In genomic region chr2:21009258-21010140, GRCm38 (mm10) we compare ENCODE assay signal across 13 mouse cellular contexts. TPM values are rescaled to one million over a fixed set of nuclear protein-coding genes. Genes with fewer than 3 reads are reported as not detected.
DNase-seq lines count a peak whose midpoint lies in the region; ATAC-seq and TF ChIP-seq lines count a peak whose summit lies in the region.
"Had no signal": no experiment of that assay in that cellular context is flagged by ENCODE, and none has a peak within 500 bp of the region (broad histone marks: within the 10 kb centered on the region; RNA-seq: fewer than 3 reads in every experiment).

No protein-coding gene starts in this region.

- DNase-seq in left cerebral cortex, postnatal 4 days: peak; percentile 64
- no peak for DNase-seq in left cerebral cortex, postnatal 10 days (ENCODE audit: extremely low spot score in 1 of 2, low spot score in 2 of 2)
- DNase-seq in embryonic facial prominence, embryonic 11.5 days (ENCODE audit: low spot score): peak; percentile 18
- peak; percentile 80 for DNase-seq in midbrain, postnatal 0 days (ENCODE audit: low spot score)
- no peak for DNase-seq in kidney, postnatal 25 days
- DNase-seq in layer of hippocampus, postnatal 36 days: no peak
- DNase-seq: heart, adult 2 months; heart, postnatal 14 days; kidney, adult 8-10 months; spleen, adult 18-20 months had no signal

- ATAC-seq in embryonic facial prominence, embryonic 11.5 days (replicated peaks; ENCODE audit: insufficient number of reproducible peaks, low FRiP score, low TSS enrichment, low read depth): no peak
- peak; percentile 54; the same call in 1 of the 2 replicates for ATAC-seq in hindbrain, embryonic 13.5 days (ENCODE audit: low FRiP score)
- ATAC-seq in midbrain, postnatal 0 days (ENCODE audit: low FRiP score): peak; percentile 57; the same call in 1 of the 2 replicates
- no peak for ATAC-seq in intestine, embryonic 15.5 days

- peak; percentile 24; the same call in 1 of the 2 replicates for TF ChIP-seq CTCF in midbrain, postnatal 0 days (IDR thresholded peaks at IDR 0.05)

- intact Hi-C loops in left cerebral cortex, postnatal 4 days (cut with DNase I): no loop called here
- intact Hi-C loops in left cerebral cortex, postnatal 10 days (cut with DNase I): no loop called here

- H3K27ac ChIP-seq in embryonic facial prominence, embryonic 11.5 days (replicated peaks; ENCODE audit: low read depth, low read length): no peak overlapping the region
- H3K27ac ChIP-seq in hindbrain, embryonic 13.5 days: peak overlapping the region; percentile 97
- peak overlapping the region; percentile 88 for H3K27ac ChIP-seq in midbrain, postnatal 0 days (ENCODE audit: low read depth, low read length)
- H3K27ac ChIP-seq in intestine, embryonic 15.5 days: no peak overlapping the region
- H3K27ac ChIP-seq: heart, adult 2 months had no signal

- H3K4me2 ChIP-seq in embryonic facial prominence, embryonic 11.5 days (ENCODE audit: low read depth, low read length): no peak overlapping the region
- peak overlapping the region; percentile 11; the same call in 1 of the 2 replicates for H3K4me2 ChIP-seq in hindbrain, embryonic 13.5 days
- no peak overlapping the region for H3K4me2 ChIP-seq in midbrain, postnatal 0 days (ENCODE audit: low read depth, low read length, poor library complexity, severe bottlenecking)
- no peak overlapping the region for H3K4me2 ChIP-seq in intestine, embryonic 15.5 days (replicated peaks)
- H3K4me2 ChIP-seq: liver, embryonic 11.5 days had no signal

- H3K27me3 ChIP-seq in embryonic facial prominence, embryonic 11.5 days (ENCODE audit: control insufficient read depth, insufficient read depth, low read length): no peaks in the 10 kb centered on the region
- no peaks in the 10 kb centered on the region for H3K27me3 ChIP-seq in hindbrain, embryonic 13.5 days
- no peaks in the 10 kb centered on the region for H3K27me3 ChIP-seq in midbrain, postnatal 0 days (ENCODE audit: insufficient read depth, low read length)
- no peaks in the 10 kb centered on the region for H3K27me3 ChIP-seq in intestine, embryonic 15.5 days (replicated peaks)

- no peaks in the 10 kb centered on the region for H3K36me3 ChIP-seq in embryonic facial prominence, embryonic 11.5 days (replicated peaks; ENCODE audit: control insufficient read depth, insufficient read depth, low read depth, low read length)
- no peaks in the 10 kb centered on the region for H3K36me3 ChIP-seq in hindbrain, embryonic 13.5 days
- H3K36me3 ChIP-seq in midbrain, postnatal 0 days (ENCODE audit: insufficient read depth, low read length): no peaks in the 10 kb centered on the region
- no peaks in the 10 kb centered on the region for H3K36me3 ChIP-seq in intestine, embryonic 15.5 days

- no peak overlapping the region for H3K9ac ChIP-seq in embryonic facial prominence, embryonic 11.5 days (replicated peaks; ENCODE audit: low read length)
- H3K9ac ChIP-seq in hindbrain, embryonic 13.5 days: peak overlapping the region; percentile 53; the same call in 1 of the 2 replicates
- no peak overlapping the region for H3K9ac ChIP-seq in midbrain, postnatal 0 days (replicated peaks; ENCODE audit: low read length, poor library complexity, severe bottlenecking)
- no peak overlapping the region for H3K9ac ChIP-seq in intestine, embryonic 15.5 days

- no peaks in the 10 kb centered on the region for H3K9me3 ChIP-seq in embryonic facial prominence, embryonic 11.5 days (replicated peaks; ENCODE audit: control insufficient read depth, low read length)
- no peaks in the 10 kb centered on the region for H3K9me3 ChIP-seq in hindbrain, embryonic 13.5 days
- H3K9me3 ChIP-seq in midbrain, postnatal 0 days (ENCODE audit: low read length): no peaks in the 10 kb centered on the region
- no peaks in the 10 kb centered on the region for H3K9me3 ChIP-seq in intestine, embryonic 15.5 days

- 55% methylated on average over 16 of the region's 16 CpGs for WGBS in embryonic facial prominence, embryonic 11.5 days
- WGBS in hindbrain, embryonic 13.5 days: 30% methylated on average over 16 of the region's 16 CpGs
- WGBS in midbrain, postnatal 0 days: 16% methylated on average over 16 of the region's 16 CpGs
- WGBS in intestine, embryonic 15.5 days: 42% methylated on average over 16 of the region's 16 CpGs

- no peak overlapping the region for H3K4me3 ChIP-seq in embryonic facial prominence, embryonic 11.5 days (ENCODE audit: low read depth, low read length)
- no peak overlapping the region for H3K4me3 ChIP-seq in hindbrain, embryonic 13.5 days
- no peak overlapping the region for H3K4me3 ChIP-seq in midbrain, postnatal 0 days (ENCODE audit: low read depth, low read length)
- no peak overlapping the region for H3K4me3 ChIP-seq in intestine, embryonic 15.5 days (replicated peaks)
- H3K4me3 ChIP-seq: heart, adult 2 months had no signal

- H3K4me1 ChIP-seq in embryonic facial prominence, embryonic 11.5 days (ENCODE audit: control insufficient read depth, insufficient read depth, low read length): no peaks in the 10 kb centered on the region
- peaks cover 27% of the 10 kb centered on the region for H3K4me1 ChIP-seq in hindbrain, embryonic 13.5 days (replicated peaks)
- H3K4me1 ChIP-seq in midbrain, postnatal 0 days (ENCODE audit: insufficient read depth, low read length): 0 out of 2 replicates have a peak, but pooled peaks cover 5% of the 10 kb centered on the region
- no peaks in the 10 kb centered on the region for H3K4me1 ChIP-seq in intestine, embryonic 15.5 days (replicated peaks)

RNA-seq across cellular contexts. Expression of gene Arhgap21, which starts 40.8 kb away (rescaled TPM):
- 100 to 1,000 TPM; 235 to 259 TPM for total RNA-seq in left cerebral cortex, postnatal 4 days (2021)
- 100 to 1,000 TPM; 204 to 212 TPM for total RNA-seq in left cerebral cortex, postnatal 10 days (2021)
- polyA plus RNA-seq in embryonic facial prominence, embryonic 11.5 days (2014; fragmentation: Nextera tagmentation; extraction: Ambion mirVana): 22.1 and 23.8 TPM in 2 replicates
- polyA plus RNA-seq in hindbrain, embryonic 13.5 days (2015; fragmentation: Nextera tagmentation; extraction: Ambion mirVana): 35.6 and 41.1 TPM in 2 replicates
- total RNA-seq in midbrain, postnatal 0 days (2014; rRNA removed): 81.8 and 108 TPM in 2 replicates
- 24.2 and 31.6 TPM in 2 replicates for polyA plus RNA-seq in midbrain, postnatal 0 days (2015; fragmentation: Nextera tagmentation; extraction: Ambion mirVana)
- polyA plus RNA-seq in intestine, embryonic 15.5 days (2015; fragmentation: Nextera tagmentation; extraction: Ambion mirVana): 10.2 and 13.6 TPM in 2 replicates
- total RNA-seq in layer of hippocampus, postnatal 36 days (2021): 100 to 1,000 TPM; 331 to 369 TPM

Comparison
In these comparisons a context has a peak if more than half of its experiments do, and no peak if none do; other contexts are left out.
1. DNase-seq: peak in left cerebral cortex, postnatal 4 days (single experiment), embryonic facial prominence, embryonic 11.5 days (single experiment) and midbrain, postnatal 0 days (single experiment); none in left cerebral cortex, postnatal 10 days (0 of 2), kidney, postnatal 25 days (0 of 2) and layer of hippocampus, postnatal 36 days (0 of 2).
2. ATAC-seq: peak in hindbrain, embryonic 13.5 days (single experiment) and midbrain, postnatal 0 days (single experiment); none in embryonic facial prominence, embryonic 11.5 days (single experiment) and intestine, embryonic 15.5 days (single experiment).
3. H3K27ac ChIP-seq: peak in hindbrain, embryonic 13.5 days (single experiment) and midbrain, postnatal 0 days (single experiment); none in embryonic facial prominence, embryonic 11.5 days (single experiment) and intestine, embryonic 15.5 days (single experiment).